Mouse (Mus musculus): ENCODE data around the gene Mgat3.

GRCm38 (mm10) chr15:80129982-80130381, 43.5 kb upstream of the Mgat3 start:
- no peak for TF ChIP-seq CTCF (IDR thresholded peaks at IDR 0.05)
- no peak for TF ChIP-seq EP300 (IDR thresholded peaks at IDR 0.05; ENCODE audit: insufficient read depth, low read depth, low read length)
